Mouse (Mus musculus) neural tube, embryonic 12.5 days (tissue): Measurements from ENCODE around the gene Abl2. TPM values are rescaled to one million over a fixed set of nuclear protein-coding genes. Genes with fewer than 3 reads are reported as not detected.

Source experiments
- ATAC-seq: fragments of 200-750 bp; cut with Nextera tagmentation; 2 replicates; pipeline ENCODE4 v1.8.0; 2017; ENCODE audit warnings: low read depth, mild to moderate bottlenecking, moderate TSS enrichment, moderate library complexity; ENCODE audit not compliant: low FRiP score
- H3K27ac ChIP-seq: fragments of 300-500 bp; sonication (generic); 2 replicates; pipeline ENCODE4 v1.5.1; 2016
- H3K27me3 ChIP-seq: fragments of 300-500 bp; sonication (generic); replicated peaks from 2 replicates; pipeline ENCODE4 v1.6.1; 2016; ENCODE audit warnings: mild to moderate bottlenecking
- H3K36me3 ChIP-seq: fragments of 300-500 bp; sonication (generic); 2 replicates; pipeline ENCODE4 v1.6.1; 2016; ENCODE audit warnings: mild to moderate bottlenecking
- H3K4me1 ChIP-seq: fragments of 300-500 bp; sonication (generic); 2 replicates; pipeline ENCODE4 v1.6.1; 2016
- H3K4me2 ChIP-seq: fragments of 300-500 bp; sonication (generic); replicated peaks from 2 replicates; pipeline ENCODE4 v1.6.1; 2016; ENCODE audit warnings: mild to moderate bottlenecking
- H3K4me3 ChIP-seq: fragments of 300-500 bp; sonication (generic); 2 replicates; pipeline ENCODE4 v1.5.1; 2016
- H3K9ac ChIP-seq: fragments of 300-500 bp; sonication (generic); 2 replicates; pipeline ENCODE4 v1.6.1; 2016; ENCODE audit warnings: mild to moderate bottlenecking
- H3K9me3 ChIP-seq: fragments of 300-500 bp; sonication (generic); 2 replicates; pipeline ENCODE4 v1.6.1; 2016; ENCODE audit warnings: mild to moderate bottlenecking
- WGBS: fragments of 180-500 bp; shearing (Covaris S2); methylation state at CpG from one replicate; pipeline ENCODE4 v1.1.7; 2016; 5-methylcytosine and 5-hydroxymethylcytosine counted together
- polyA plus RNA-seq: library from polyadenylated mRNA; unstranded; fragments of >200 nt; fragmentation: Nextera tagmentation; extraction: Ambion mirVana; gene quantifications from 2 replicates; pipeline ENCODE4 v1.2.1, GENCODE M21; 2016

Gene Abl2
- polyA plus RNA-seq, 1 experiment from 2014 or later, result 6.3 TPM

DNA sequence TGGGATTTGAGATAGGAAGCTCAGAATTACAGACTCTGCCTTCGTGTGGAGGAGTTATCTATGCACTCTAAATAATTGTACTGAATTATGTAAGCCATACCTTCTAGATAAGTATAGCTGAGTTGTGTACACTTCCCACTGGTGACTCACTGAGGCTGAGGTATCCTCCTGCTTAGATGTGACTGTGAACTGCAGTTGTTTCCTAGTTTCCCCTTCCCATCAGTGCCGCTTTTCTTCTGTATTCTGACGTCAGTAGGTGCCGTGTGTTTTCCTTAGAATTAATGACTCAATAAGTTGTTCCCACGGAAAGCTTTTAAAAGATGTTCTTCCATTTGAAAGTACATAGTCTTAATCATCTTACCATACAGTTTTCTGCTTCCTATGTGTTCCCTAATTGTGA lies 34.7 kb downstream of the Abl2 start:
- Histone ChIP-seq H3K4me1 (no peaks in the 10 kb centered on the region), H3K27me3 (no peaks in the 10 kb centered on the region), H3K4me2 (no peak overlapping the region), H3K9me3 (no peaks in the 10 kb centered on the region), H3K9ac (no peak overlapping the region), H3K4me3 (no peak overlapping the region), H3K27ac (no peak overlapping the region), H3K36me3 (no peaks in the 10 kb centered on the region)
- no peak for ATAC-seq
- 86% methylated on average over 5 of the region's 5 CpGs for WGBS

- no peaks in the 10 kb centered on the region for H3K4me1 ChIP-seq
- H3K27ac ChIP-seq, result no peak overlapping the region
- no peaks in the 10 kb centered on the region for H3K27me3 ChIP-seq
- no peak overlapping the region for H3K4me2 ChIP-seq
- 89% methylated on average over 4 of the region's 4 CpGs for WGBS
- H3K9ac ChIP-seq, result no peak overlapping the region
- H3K4me3 ChIP-seq, result no peak overlapping the region
- H3K36me3 ChIP-seq, result no peaks in the 10 kb centered on the region
- H3K9me3 ChIP-seq, result no peaks in the 10 kb centered on the region
- no peak for ATAC-seq
These were observed 38.5 kb downstream of the Abl2 start for GRCm38 (mm10) chr1:156597089-156597488.

DNA sequence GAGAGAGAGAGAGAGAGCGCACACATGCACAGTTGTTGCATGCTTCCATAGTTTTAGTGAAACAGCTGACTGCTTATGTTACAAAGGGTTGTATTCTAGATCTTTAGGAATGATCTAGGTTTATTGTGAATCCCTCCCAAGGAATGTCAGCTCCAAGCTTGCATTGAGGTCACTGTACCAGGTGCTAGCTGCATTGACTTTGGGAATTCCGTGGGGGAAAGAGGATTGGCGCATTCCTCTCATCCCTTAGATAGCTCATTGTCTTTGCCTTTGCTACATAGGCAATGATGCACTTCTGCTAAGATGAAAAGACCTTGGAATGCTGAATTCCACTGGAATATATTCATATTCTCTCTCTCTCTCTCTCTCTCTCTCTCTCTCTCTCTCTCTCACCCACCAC lies 44.0 kb downstream of the Abl2 start:
- H3K4me2 ChIP-seq, result no peak overlapping the region
- H3K36me3 ChIP-seq, result no peaks in the 10 kb centered on the region
- peaks cover 10% of the 10 kb centered on the region for H3K4me1 ChIP-seq
- no peak overlapping the region for H3K4me3 ChIP-seq
- no peak for ATAC-seq
- no peaks in the 10 kb centered on the region for H3K27me3 ChIP-seq
- no peak overlapping the region for H3K27ac ChIP-seq
- no peak overlapping the region for H3K9ac ChIP-seq
- 76% methylated on average over 3 of the region's 3 CpGs for WGBS
- H3K9me3 ChIP-seq, result no peaks in the 10 kb centered on the region

DNA sequence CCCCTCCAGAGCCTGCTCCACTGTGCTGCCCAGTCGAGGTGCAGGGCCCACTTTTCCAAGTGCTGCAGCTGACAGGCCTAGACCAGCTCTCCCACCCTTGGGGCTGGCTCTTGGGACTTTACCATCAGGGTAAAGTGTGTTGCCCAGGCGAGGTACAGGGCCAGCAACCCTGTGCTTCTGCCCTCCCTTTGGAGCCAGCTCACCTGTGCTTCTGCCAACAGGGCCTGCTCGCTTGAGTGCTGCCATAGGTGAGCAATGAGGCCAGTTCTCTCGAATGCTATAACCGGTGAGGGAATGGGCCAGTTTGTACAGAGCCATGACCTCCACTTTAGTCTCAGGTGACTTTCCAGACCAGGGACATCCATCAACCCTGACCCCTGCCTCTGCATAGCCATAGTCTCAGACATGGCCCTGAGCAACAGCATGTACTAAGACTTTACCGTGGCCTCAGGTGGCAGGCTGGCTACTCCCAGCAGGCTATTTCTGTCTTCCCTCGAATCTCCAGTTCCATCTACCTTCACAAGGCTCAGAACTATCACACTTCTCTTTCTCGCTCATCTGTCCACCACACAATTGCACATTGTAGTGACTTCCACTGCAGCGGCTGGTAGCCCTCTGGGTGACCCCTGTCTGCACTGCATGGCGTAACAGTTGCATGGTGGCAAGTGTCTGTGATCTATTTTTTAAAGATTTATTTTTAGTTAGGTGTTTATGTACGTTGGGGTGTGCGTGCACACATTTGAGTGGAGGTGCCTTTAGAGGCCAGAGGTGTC lies 46.7 kb downstream of the Abl2 start:
- H3K27ac ChIP-seq, result no peak overlapping the region
- peaks cover 10% of the 10 kb centered on the region for H3K4me1 ChIP-seq
- H3K9ac ChIP-seq, result no peak overlapping the region
- H3K27me3 ChIP-seq, result no peaks in the 10 kb centered on the region
- H3K4me2 ChIP-seq, result no peak overlapping the region
- WGBS, result 67% methylated on average over 12 of the region's 12 CpGs
- no peak overlapping the region for H3K4me3 ChIP-seq
- no peaks in the 10 kb centered on the region for H3K9me3 ChIP-seq
- H3K36me3 ChIP-seq, result no peaks in the 10 kb centered on the region
- ATAC-seq, result no peak

GRCm38 (mm10) chr1:156605940-156606339 lies 47.4 kb downstream of the Abl2 start:
- no peaks in the 10 kb centered on the region for H3K36me3 ChIP-seq
- 78% methylated on average over 2 of the region's 2 CpGs for WGBS

GRCm38 (mm10) chr1:156608496-156608895 lies 49.9 kb downstream of the Abl2 start:
- no peak for ATAC-seq
- Histone ChIP-seq H3K27me3 (no peaks in the 10 kb centered on the region), H3K4me1 (peaks cover 17% of the 10 kb centered on the region), H3K9ac (no peak overlapping the region), H3K4me3 (no peak overlapping the region), H3K9me3 (no peaks in the 10 kb centered on the region), H3K4me2 (no peak overlapping the region), H3K27ac (no peak overlapping the region), H3K36me3 (no peaks in the 10 kb centered on the region)
- WGBS, result 93% methylated on average over 2 of the region's 2 CpGs

More at GRCm38 (mm10) chr1:156605940-156606339, 47.4 kb downstream of the Abl2 start:
- H3K27me3 ChIP-seq, result no peaks in the 10 kb centered on the region
- ATAC-seq, result no peak
- no peak overlapping the region for H3K4me2 ChIP-seq
- peaks cover 10% of the 10 kb centered on the region for H3K4me1 ChIP-seq
- no peak overlapping the region for H3K4me3 ChIP-seq
- H3K27ac ChIP-seq, result no peak overlapping the region
- no peaks in the 10 kb centered on the region for H3K9me3 ChIP-seq
- no peak overlapping the region for H3K9ac ChIP-seq

- Histone ChIP-seq H3K27ac (no peak overlapping the region), H3K27me3 (no peaks in the 10 kb centered on the region), H3K36me3 (no peaks in the 10 kb centered on the region), H3K4me1 (peaks cover 24% of the 10 kb centered on the region), H3K9me3 (no peaks in the 10 kb centered on the region), H3K4me2 (no peak overlapping the region), H3K4me3 (no peak overlapping the region), H3K9ac (no peak overlapping the region)
- ATAC-seq, result no peak
- 92% methylated on average over 1 of the region's 1 CpGs for WGBS
These were observed 51.7 kb downstream of the Abl2 start for GRCm38 (mm10) chr1:156610257-156610656.

DNA sequence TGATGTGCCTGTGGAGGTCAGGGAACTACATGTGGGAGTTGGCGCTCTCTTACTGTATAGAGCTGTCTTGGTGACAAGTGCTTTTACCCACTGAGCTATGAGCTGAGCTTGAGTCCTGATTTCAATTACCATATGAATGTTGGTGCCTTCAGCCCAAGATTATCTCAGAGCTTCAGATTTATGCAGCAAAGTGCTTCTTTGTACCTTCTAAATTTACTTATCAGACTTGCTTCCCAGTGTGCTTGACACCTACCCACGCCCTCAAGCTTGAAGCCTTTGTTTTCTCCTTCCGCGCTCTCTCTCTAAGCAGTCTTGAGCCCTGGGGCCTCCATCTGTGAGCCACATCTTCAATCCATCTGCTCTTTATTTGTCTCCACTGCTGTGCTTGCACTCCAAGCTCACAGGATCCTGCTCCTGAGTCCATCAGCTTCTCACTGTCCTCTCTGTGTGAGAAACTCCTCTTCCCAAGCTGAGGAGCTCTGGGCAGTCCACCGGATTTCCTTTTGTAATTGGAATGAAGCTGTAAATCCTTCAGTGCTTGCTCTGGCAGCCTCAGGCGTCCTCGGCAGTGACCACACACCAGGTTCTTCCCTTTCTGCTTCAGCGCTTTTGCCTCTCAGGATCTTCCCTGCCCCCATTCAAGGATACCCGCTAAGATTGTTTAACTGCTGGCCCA lies 55.4 kb downstream of the Abl2 start:
- 5% methylated on average over 9 of the region's 9 CpGs for WGBS
- H3K4me2 ChIP-seq, result peak overlapping the region; percentile 33; the same call in 1 of the 2 replicates
- H3K27me3 ChIP-seq, result no peaks in the 10 kb centered on the region
- H3K4me3 ChIP-seq, result no peak overlapping the region
- H3K9ac ChIP-seq, result no peak overlapping the region
- H3K9me3 ChIP-seq, result no peaks in the 10 kb centered on the region
- H3K27ac ChIP-seq, result peak overlapping the region; percentile 34; the same call in 1 of the 2 replicates
- no peaks in the 10 kb centered on the region for H3K36me3 ChIP-seq
- ATAC-seq, result peak; percentile 59
- H3K4me1 ChIP-seq, result peaks cover 39% of the 10 kb centered on the region

GRCm38 (mm10) chr1:156614710-156615109 lies 56.1 kb downstream of the Abl2 start:
- Histone ChIP-seq H3K9me3 (no peaks in the 10 kb centered on the region), H3K4me3 (no peak overlapping the region), H3K4me2 (no peak overlapping the region), H3K27me3 (no peaks in the 10 kb centered on the region), H3K36me3 (no peaks in the 10 kb centered on the region), H3K4me1 (peaks cover 39% of the 10 kb centered on the region), H3K27ac (no peak overlapping the region), H3K9ac (no peak overlapping the region)
- WGBS, result 74% methylated on average over 1 of the region's 1 CpGs
- ATAC-seq, result no peak

- 8% methylated on average over 13 of the region's 13 CpGs for WGBS
- peak; percentile 65 for ATAC-seq
- Histone ChIP-seq H3K36me3 (no peaks in the 10 kb centered on the region), H3K9me3 (no peaks in the 10 kb centered on the region), H3K27ac (no peak overlapping the region; the same call in 1 of the 2 replicates), H3K9ac (no peak overlapping the region), H3K27me3 (no peaks in the 10 kb centered on the region), H3K4me3 (no peak overlapping the region), H3K4me2 (peak overlapping the region; percentile 48), H3K4me1 (peaks cover 44% of the 10 kb centered on the region)
These were observed 57.0 kb downstream of the Abl2 start for GRCm38 (mm10) chr1:156615381-156616133.

- Histone ChIP-seq H3K36me3 (0 out of 2 replicates have a peak, but pooled peaks cover under 1% of the 10 kb centered on the region), H3K4me3 (no peak overlapping the region), H3K9ac (no peak overlapping the region), H3K4me1 (peaks cover 44% of the 10 kb centered on the region), H3K4me2 (peak overlapping the region; percentile 27; the same call in 1 of the 2 replicates), H3K27ac (no peak overlapping the region), H3K9me3 (no peaks in the 10 kb centered on the region), H3K27me3 (no peaks in the 10 kb centered on the region)
- WGBS, result 37% methylated on average over 12 of the region's 12 CpGs
- no peak for ATAC-seq
These were observed 58.5 kb downstream of the Abl2 start for GRCm38 (mm10) chr1:156616989-156617598.

DNA sequence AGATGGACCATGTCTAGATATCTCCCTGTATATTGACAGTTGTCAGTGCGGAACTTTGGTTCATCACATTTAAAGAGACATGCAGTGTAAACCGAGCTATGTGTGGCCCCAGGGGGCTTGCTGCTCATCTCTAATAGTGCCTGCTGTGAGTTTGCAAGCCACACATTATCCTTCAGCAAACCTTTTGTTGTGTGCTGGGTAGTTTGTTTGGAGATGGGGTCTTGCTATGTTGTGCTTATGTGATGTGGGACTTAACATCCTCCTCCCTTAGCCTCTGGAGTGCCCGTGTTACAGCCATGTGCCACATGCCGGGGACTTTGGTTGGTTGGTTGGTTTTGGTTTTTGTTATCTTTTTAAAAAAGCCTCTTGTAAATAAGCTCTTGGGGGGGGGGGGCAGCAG lies 59.2 kb downstream of the Abl2 start:
- H3K9me3 ChIP-seq, result no peaks in the 10 kb centered on the region
- no peak overlapping the region for H3K4me3 ChIP-seq
- H3K4me2 ChIP-seq, result no peak overlapping the region
- ATAC-seq, result no peak
- no peak overlapping the region for H3K27ac ChIP-seq
- 44% methylated on average over 4 of the region's 4 CpGs for WGBS
- H3K36me3 ChIP-seq, result peaks cover 6% of the 10 kb centered on the region; the same call in 1 of the 2 replicates
- H3K4me1 ChIP-seq, result peaks cover 44% of the 10 kb centered on the region
- no peaks in the 10 kb centered on the region for H3K27me3 ChIP-seq
- H3K9ac ChIP-seq, result no peak overlapping the region
